Mouse (Mus musculus) right cerebral cortex, postnatal 25 days (tissue): ENCODE results near the gene Olfr494.

ENCODE experiments used
- DNase-seq: peaks from one replicate; pipeline ENCODE4 v3.0.0; 2022

Olfr494 gene

DNA sequence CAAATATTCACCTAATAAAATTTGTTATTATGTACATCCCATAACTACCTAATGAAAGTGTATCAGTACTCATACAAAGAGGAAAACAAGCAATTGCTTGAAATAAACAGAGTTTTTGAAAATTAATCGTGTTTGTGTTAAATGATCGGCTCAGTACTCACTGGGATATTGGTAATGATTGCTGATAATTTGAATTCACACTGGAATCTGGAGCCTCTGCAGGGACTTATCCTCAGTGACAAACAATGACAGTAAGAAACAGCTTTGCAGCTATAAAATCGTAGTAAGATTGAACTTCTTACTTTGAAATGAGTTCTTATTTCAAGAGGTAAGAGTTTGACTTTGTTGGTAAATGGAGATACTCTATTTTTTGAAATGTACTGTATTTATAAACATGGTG is at the start of gene Olfr494:
Gene Olfr494 (plus strand): TSS at position 301 of the 400 bp plus-strand sequence.
- DNase-seq: no peak

DNA sequence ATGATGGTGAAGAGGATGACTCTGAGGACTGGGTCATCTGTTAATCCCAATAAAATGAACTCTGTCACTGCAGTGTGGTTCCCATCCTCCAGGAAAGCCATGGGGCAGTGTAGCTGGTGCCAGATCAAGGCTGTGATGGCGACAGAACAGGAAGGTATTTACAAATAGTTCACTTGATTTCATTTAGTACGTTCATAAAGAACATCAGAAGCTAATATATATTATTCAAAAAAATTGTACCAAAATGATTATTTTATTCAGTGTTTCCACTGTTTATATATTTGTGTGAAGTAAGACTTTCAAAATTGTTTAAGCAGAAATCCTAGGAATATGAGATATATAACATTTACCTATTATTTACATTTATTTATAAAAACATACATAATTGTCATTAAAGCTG is 41.6 kb upstream of the Olfr494 start, which contains the start of gene Olfr492:
Gene Olfr492 (minus strand): TSS at position 101 of the 400 bp plus-strand sequence.
- DNase-seq: no peak

DNA sequence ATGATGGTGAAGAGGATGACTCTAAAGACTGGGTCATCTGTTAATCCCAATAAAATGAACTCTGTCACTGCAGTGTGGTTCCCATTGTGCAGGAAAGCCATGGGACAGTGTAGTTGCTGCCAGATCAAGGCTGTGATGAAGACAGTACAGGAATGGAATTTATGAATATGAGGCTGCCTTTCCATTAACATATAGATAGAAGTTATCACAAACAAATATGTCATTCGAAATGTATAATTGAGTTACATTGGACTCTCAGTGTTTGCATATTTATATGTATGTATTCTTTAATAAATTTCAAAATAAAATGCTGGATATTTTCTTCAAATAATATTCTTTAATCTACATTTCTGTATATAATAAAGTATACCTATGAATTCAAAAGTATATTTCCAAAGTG is 18.3 kb upstream of the Olfr494 start, which contains the start of gene Olfr493:
Gene Olfr493 (minus strand): TSS at position 101 of the 400 bp plus-strand sequence.
- DNase-seq: no peak

DNA sequence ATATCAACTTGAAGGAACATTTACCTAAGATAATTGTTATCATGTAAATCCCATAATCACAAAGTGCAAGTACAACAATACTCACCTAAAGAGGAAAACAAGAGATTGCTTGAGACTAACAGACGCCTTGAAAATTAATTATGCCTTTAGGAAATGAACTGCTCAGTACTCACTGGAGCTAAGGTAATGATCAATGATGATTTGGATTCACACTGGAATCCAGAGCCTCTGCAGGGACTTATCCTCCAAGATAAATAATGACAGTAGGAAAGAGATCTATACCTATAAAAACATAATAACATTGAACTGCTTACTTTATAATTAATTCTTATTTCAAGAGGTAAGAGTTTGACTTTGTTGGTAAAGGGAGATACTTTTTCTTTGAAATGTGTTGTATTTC is 27.7 kb downstream of the Olfr494 start, which contains the start of gene Olfr495:
Gene Olfr495 (plus strand): TSS at position 301 of the 400 bp plus-strand sequence.
- DNase-seq: no peak
